Mouse (Mus musculus) hindbrain, embryonic 15.5 days (tissue): ENCODE results near the gene Mtor. TPM values are rescaled to one million over a fixed set of nuclear protein-coding genes. Genes with fewer than 3 reads are reported as not detected.

ENCODE experiments used
- ATAC-seq: fragments of 200-750 bp; cut with Nextera tagmentation; 2 replicates; pipeline ENCODE4 v1.8.0; 2017; ENCODE audit warnings: low read depth, moderate number of reproducible peaks, moderate TSS enrichment; ENCODE audit not compliant: low FRiP score
- H3K27ac ChIP-seq: fragments of 300-500 bp; sonication (generic); replicated peaks from 2 replicates; pipeline ENCODE4 v1.5.1; 2015; ENCODE audit warnings: mild to moderate bottlenecking, inconsistent platforms
- H3K27me3 ChIP-seq: fragments of 300-500 bp; sonication (generic); 2 replicates; pipeline ENCODE4 v1.6.1; 2015; ENCODE audit warnings: control low read depth, inconsistent platforms
- H3K36me3 ChIP-seq: fragments of 300-500 bp; sonication (generic); 2 replicates; pipeline ENCODE4 v1.6.1; 2015; ENCODE audit warnings: control low read depth, inconsistent platforms
- H3K4me1 ChIP-seq: fragments of 300-500 bp; sonication (generic); replicated peaks from 2 replicates; pipeline ENCODE4 v1.6.1; 2015; ENCODE audit warnings: control low read depth, inconsistent platforms
- H3K4me2 ChIP-seq: fragments of 300-500 bp; sonication (generic); 2 replicates; pipeline ENCODE4 v1.6.1; 2015; ENCODE audit warnings: moderate library complexity, mild to moderate bottlenecking, inconsistent platforms
- H3K4me3 ChIP-seq: fragments of 300-500 bp; sonication (generic); 2 replicates; pipeline ENCODE4 v1.5.1; 2015; ENCODE audit warnings: mild to moderate bottlenecking, inconsistent platforms
- H3K9ac ChIP-seq: fragments of 300-500 bp; sonication (generic); 2 replicates; pipeline ENCODE4 v1.6.1; 2015; ENCODE audit warnings: inconsistent platforms
- H3K9me3 ChIP-seq: fragments of 300-500 bp; sonication (generic); 2 replicates; pipeline ENCODE4 v1.6.1; 2016; ENCODE audit warnings: control low read depth, inconsistent platforms
- WGBS: fragments of 180-500 bp; shearing (Covaris S2); methylation state at CpG from one replicate; pipeline ENCODE4 v1.1.7; 2015; 5-methylcytosine and 5-hydroxymethylcytosine counted together
- polyA plus RNA-seq: library from polyadenylated mRNA; unstranded; fragments of >200 nt; fragmentation: Nextera tagmentation; extraction: Ambion mirVana; gene quantifications from 2 replicates; pipeline ENCODE4 v1.2.1, GENCODE M21; 2015

Mtor gene
- polyA plus RNA-seq, 1 experiment from 2014 or later = 22.7 TPM

DNA sequence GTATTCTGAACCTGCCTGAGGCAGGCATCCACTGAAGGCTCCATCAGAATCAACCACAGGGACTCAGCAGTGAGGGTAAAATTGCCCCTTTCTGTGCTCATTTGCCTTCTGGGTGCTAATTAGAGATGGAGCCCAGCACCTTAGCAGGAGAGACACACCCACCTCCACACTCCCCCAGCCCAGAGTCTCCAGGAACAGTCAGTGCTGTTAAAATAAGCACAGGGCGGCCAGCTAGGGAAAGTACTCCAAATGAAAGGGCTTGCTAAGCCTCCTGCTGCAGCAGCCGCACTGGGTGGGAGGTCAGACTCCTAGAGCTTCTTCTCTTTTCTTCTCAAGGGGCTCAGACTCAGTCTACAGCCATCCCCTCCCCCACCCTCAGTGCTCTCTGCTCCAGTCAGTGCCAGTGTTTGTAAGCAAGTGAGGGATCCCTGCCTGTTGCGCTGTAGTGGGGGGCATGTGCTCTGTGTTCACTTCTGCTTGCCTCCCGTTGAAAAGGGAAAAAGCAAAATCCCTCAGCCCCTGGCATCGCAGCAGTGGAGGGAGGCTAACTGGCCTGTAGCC lies 69.9 kb downstream of the Mtor start:
- H3K27ac ChIP-seq = peak overlapping the region; percentile 49; the same call in 1 of the 2 replicates
- H3K9me3 ChIP-seq = no peaks in the 10 kb centered on the region
- ATAC-seq = peak; percentile 57
- H3K4me2 ChIP-seq = no peak overlapping the region
- peaks cover 15% of the 10 kb centered on the region for H3K4me1 ChIP-seq
- no peak overlapping the region for H3K9ac ChIP-seq
- H3K4me3 ChIP-seq = no peak overlapping the region
- peaks cover 57% of the 10 kb centered on the region for H3K36me3 ChIP-seq
- H3K27me3 ChIP-seq = no peaks in the 10 kb centered on the region
- WGBS = 22% methylated on average over 5 of the region's 5 CpGs

DNA sequence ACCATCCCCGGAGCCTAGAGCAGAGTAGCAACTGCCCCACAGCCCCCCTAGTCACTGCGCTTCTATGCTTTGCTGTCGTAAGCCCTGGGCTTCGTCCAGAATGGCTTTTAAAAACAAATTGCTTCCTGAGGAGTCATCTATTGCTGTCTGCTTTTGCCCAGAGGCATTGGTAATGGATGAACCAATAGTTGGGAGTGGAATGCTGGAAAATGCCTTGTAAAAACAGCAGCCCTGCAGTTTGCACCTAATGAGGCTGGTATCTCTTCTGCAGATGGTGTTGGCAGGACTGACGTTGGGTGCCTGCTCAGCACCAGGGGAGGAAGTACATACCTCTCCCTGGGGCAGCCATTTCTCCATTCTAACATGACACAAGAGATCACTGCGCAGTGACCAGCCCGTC lies 75.1 kb downstream of the Mtor start:
- 77% methylated on average over 7 of the region's 7 CpGs for WGBS
- Histone ChIP-seq H3K36me3 (peaks cover 64% of the 10 kb centered on the region), H3K9me3 (no peaks in the 10 kb centered on the region), H3K4me3 (no peak overlapping the region), H3K4me2 (no peak overlapping the region), H3K27ac (peak overlapping the region; percentile 63), H3K9ac (no peak overlapping the region), H3K4me1 (peaks cover 3% of the 10 kb centered on the region; the same call in 1 of the 2 replicates), H3K27me3 (no peaks in the 10 kb centered on the region)
- no peak for ATAC-seq

DNA sequence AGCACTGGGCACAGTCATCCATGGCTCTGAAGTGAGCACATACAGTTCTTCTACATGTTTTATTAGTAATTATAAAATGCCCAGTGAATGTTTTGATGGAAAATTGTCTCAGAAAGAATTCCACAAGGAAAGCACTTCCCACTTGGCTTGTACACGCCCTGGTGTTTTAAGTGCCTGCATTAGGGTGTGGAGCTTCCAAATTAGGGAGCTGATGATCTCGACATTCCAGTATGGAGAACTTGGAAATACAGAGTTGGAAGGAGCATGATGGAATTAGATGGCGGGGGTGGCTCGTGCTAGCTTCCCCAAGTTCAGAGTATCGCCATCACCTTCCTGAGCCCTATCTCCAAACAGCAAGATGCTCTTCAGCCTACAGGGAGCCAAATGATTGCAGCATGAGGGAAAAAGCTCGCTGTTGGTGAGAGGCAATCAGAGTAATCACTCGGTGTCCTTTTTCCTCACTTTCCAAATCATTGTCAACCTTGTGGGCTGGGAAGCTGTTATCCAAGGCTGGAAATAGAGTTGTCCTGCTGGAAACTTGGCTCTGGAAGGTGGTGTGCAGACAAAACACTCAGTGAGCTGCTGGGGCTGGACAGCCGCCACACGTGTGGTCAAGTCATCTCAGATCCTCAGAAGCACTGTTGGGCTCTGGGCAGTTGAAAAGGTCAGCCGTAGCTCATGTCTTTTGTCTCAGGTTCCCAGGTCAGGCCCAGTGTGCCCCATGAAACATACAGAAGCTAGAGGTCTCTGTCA lies 78.9 kb downstream of the Mtor start:
- WGBS = 89% methylated on average over 10 of the region's 10 CpGs
- no peak for ATAC-seq
- no peak overlapping the region for H3K27ac ChIP-seq

DNA sequence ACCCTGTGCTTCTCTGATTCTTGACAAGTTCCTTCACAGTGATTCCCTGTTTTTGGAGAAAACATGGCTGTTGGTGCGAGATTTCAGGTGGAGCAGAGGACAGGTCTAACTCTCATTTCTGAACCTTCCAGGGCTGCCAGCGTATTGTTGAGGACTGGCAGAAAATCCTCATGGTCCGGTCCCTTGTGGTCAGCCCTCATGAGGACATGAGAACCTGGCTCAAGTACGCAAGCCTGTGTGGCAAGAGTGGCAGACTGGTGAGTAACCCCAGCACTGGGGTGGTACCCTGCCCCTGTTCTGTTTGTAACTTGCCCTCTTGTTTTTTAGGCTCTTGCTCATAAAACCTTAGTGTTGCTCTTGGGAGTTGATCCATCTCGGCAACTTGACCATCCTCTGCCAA lies 81.9 kb downstream of the Mtor start:
- no peak for ATAC-seq
- Histone ChIP-seq H3K27ac (no peak overlapping the region), H3K27me3 (no peaks in the 10 kb centered on the region), H3K9me3 (no peaks in the 10 kb centered on the region), H3K9ac (no peak overlapping the region), H3K36me3 (peaks cover 90% of the 10 kb centered on the region), H3K4me2 (no peak overlapping the region), H3K4me3 (no peak overlapping the region), H3K4me1 (0 out of 2 replicates have a peak, but pooled peaks cover 4% of the 10 kb centered on the region)
- WGBS = 96% methylated on average over 5 of the region's 5 CpGs

More for the DNA sequence above, 78.9 kb downstream of the Mtor start:
- Histone ChIP-seq H3K36me3 (peaks cover 74% of the 10 kb centered on the region), H3K27me3 (no peaks in the 10 kb centered on the region), H3K4me3 (no peak overlapping the region), H3K4me2 (no peak overlapping the region), H3K4me1 (no peaks in the 10 kb centered on the region), H3K9me3 (no peaks in the 10 kb centered on the region), H3K9ac (no peak overlapping the region)

DNA sequence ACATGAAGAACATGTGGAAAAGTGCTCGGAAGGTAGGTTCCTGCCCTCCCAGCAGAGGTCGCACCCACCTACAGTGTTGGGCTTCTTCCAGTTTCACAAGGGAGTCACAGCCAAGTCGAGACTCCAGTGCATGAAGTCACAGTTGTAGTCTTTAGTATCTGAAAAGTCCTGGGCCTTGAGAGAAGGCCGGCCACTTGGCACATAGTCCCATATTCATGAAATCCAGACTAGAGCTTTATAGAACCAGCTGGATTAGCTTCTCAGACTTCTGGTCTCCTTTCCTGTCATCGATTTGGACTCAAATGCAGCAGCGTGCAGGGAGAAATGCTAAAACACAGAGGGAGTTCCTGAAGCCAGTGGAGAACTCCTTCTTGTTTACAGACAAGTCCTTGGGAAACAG lies 82.4 kb downstream of the Mtor start:
- Histone ChIP-seq H3K4me3 (no peak overlapping the region), H3K36me3 (peaks cover 90% of the 10 kb centered on the region), H3K27ac (no peak overlapping the region), H3K4me2 (no peak overlapping the region), H3K9ac (no peak overlapping the region), H3K9me3 (no peaks in the 10 kb centered on the region), H3K4me1 (0 out of 2 replicates have a peak, but pooled peaks cover 4% of the 10 kb centered on the region), H3K27me3 (no peaks in the 10 kb centered on the region)
- WGBS = 91% methylated on average over 6 of the region's 6 CpGs
- ATAC-seq = no peak

DNA sequence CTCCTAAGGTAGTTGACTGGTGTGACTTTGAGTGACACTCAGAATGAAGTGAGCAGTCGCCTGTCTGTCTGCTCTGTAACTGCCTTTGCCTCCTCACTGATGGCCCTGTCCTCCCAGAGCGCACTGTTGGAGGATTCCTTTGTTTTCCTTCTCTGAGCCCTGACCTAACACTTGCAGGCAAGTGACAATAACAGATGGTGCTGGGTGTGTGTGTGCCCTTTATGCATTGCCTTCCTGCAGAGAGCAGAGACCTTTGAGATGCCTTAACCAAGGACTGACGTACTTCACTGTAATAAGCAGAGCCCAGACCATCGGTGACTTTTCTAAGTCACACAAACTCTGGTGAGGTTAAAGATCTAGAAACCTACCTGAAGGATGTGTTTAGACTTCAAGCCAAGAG lies 82.9 kb downstream of the Mtor start:
- 0 out of 2 replicates have a peak, but pooled peaks cover 4% of the 10 kb centered on the region for H3K4me1 ChIP-seq
- H3K9ac ChIP-seq = no peak overlapping the region
- ATAC-seq = no peak
- H3K4me2 ChIP-seq = no peak overlapping the region
- no peak overlapping the region for H3K4me3 ChIP-seq
- H3K27me3 ChIP-seq = no peaks in the 10 kb centered on the region
- H3K36me3 ChIP-seq = peaks cover 86% of the 10 kb centered on the region
- no peak overlapping the region for H3K27ac ChIP-seq
- H3K9me3 ChIP-seq = no peaks in the 10 kb centered on the region
- WGBS = 58% methylated on average over 4 of the region's 4 CpGs

DNA sequence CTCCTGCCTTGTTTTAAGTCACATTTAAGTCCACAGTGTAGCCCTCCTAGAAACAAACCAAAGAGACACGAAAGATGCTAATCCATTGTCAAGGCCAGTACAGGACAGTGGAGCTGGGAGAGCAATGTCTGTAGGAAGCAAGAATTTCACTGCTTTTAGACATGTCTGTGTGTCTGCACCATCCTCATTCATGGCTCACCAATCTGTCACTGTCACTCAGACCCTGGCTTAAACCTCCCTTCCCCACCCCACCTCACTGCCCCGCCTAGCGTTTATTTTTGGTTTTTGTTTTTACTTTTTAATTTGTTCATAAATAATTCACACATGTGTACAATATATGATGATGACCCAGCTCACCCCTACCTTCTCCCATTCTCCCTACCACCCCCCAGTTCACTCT lies 84.1 kb downstream of the Mtor start:
- ATAC-seq = no peak
- Histone ChIP-seq H3K9ac (no peak overlapping the region), H3K27ac (no peak overlapping the region), H3K36me3 (peaks cover 85% of the 10 kb centered on the region), H3K4me2 (no peak overlapping the region), H3K4me3 (no peak overlapping the region), H3K4me1 (0 out of 2 replicates have a peak, but pooled peaks cover 4% of the 10 kb centered on the region), H3K27me3 (no peaks in the 10 kb centered on the region), H3K9me3 (no peaks in the 10 kb centered on the region)
- 90% methylated on average over 3 of the region's 3 CpGs for WGBS

DNA sequence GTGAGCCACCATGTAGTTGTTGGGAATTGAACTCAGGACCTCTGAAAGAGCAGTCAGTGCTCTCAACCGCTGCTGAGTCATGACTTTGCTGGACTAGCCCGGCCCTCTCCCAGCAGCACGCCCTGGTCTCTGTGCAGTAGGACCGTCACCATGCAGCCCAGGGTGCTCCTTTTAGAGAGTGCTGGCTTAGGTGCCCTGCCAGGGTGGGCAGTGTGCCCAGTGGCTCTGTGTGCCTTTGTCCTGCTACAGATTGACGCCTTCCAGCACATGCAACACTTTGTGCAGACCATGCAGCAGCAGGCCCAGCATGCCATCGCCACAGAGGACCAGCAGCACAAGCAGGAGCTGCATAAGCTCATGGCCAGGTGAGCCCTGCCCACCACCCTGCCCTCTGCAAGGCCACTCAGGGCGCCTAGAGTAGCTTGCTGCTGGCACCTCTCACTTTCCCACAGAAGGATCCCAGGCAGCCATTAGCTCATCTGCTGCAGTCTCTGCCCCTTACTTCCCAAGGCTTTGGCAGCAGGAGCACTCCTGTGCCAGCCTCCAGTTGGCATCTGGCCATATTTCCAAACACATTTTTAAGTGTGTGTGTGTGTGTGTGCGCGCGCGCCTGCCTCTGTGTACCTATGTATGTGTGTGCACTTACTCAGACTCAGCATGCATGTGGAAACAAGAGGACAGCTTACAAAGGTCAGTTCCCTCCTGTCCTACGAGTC lies 85.4 kb downstream of the Mtor start:
- Histone ChIP-seq H3K27ac (peak overlapping the region; percentile 22; the same call in 1 of the 2 replicates), H3K4me3 (no peak overlapping the region), H3K4me1 (0 out of 2 replicates have a peak, but pooled peaks cover 4% of the 10 kb centered on the region), H3K27me3 (no peaks in the 10 kb centered on the region), H3K9ac (no peak overlapping the region), H3K9me3 (no peaks in the 10 kb centered on the region), H3K36me3 (peaks cover 90% of the 10 kb centered on the region), H3K4me2 (no peak overlapping the region)
- WGBS = 78% methylated on average over 12 of the region's 12 CpGs
- peak; percentile 83 for ATAC-seq

DNA sequence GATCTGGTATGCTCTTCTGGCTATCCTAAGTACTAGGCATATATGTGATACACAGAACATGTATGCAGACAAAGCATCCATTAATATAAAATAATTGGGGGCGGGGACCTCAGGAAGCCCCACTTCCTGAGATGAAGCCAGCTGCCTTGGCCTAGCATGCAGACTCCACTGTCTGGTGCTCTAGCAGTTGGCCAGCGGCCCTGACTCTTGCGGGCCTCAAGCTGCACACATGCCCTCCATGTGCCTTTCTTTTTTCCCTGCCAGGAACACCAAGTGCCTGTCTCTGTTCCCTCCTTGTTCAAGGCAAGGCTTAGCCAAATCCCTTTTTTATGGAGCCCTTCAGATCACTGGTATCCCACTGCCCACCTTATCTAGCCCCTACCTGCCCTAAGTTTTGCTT lies 87.5 kb downstream of the Mtor start:
- Histone ChIP-seq H3K36me3 (peaks cover 95% of the 10 kb centered on the region), H3K9ac (no peak overlapping the region)
- WGBS = 85% methylated on average over 3 of the region's 3 CpGs

DNA sequence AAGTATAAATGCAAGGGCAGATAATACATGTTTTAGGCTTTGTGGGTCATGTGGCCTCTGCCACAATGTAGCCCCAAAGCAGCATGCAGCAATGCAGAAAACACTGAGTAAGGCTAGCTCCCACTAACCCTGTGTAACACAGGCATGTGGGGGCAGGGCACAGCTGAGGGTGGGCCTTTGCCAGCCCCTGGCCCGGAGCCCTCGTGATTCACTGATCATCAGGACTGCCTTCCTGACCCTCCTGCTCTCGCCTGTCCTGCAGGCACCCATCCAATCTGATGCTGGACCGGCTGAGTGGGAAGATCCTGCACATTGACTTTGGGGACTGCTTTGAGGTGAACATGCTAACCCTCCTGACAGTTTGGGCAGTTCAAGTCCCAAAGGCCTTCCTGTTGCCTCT lies 100.7 kb downstream of the Mtor start:
- no peak overlapping the region for H3K27ac ChIP-seq
- ATAC-seq = no peak
- H3K4me3 ChIP-seq = no peak overlapping the region
- H3K4me2 ChIP-seq = no peak overlapping the region
- peaks cover 93% of the 10 kb centered on the region for H3K36me3 ChIP-seq
- no peaks in the 10 kb centered on the region for H3K27me3 ChIP-seq
- no peaks in the 10 kb centered on the region for H3K9me3 ChIP-seq
- 84% methylated on average over 4 of the region's 4 CpGs for WGBS
- H3K9ac ChIP-seq = no peak overlapping the region
- no peaks in the 10 kb centered on the region for H3K4me1 ChIP-seq

More for the DNA sequence above, 87.5 kb downstream of the Mtor start:
- ATAC-seq = no peak
- H3K4me1 ChIP-seq = 0 out of 2 replicates have a peak, but pooled peaks cover 4% of the 10 kb centered on the region
- no peak overlapping the region for H3K4me2 ChIP-seq
- no peaks in the 10 kb centered on the region for H3K27me3 ChIP-seq
- H3K9me3 ChIP-seq = no peaks in the 10 kb centered on the region
- H3K4me3 ChIP-seq = no peak overlapping the region
- H3K27ac ChIP-seq = no peak overlapping the region

DNA sequence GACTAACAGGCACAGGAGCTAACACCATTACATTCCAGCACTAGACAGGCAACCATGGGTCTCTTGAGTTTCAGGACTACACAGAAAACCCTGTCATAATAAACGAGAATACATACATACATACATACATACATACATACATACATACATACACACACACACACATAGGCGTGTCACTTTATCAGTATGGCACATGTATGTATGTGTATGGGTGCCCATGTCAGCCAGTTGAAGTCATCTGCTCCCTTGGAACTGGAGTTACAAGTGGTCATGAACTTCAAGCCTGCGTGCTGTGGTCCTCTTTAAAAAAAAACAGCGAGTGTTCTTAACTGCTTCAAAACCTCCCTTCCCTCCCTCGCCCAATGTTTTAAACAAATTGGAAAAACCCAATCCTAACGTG lies 109.4 kb downstream of the Mtor start:
- H3K27me3 ChIP-seq = no peaks in the 10 kb centered on the region
- peak overlapping the region; percentile 98 for H3K27ac ChIP-seq
- H3K9ac ChIP-seq = peak overlapping the region; percentile 90
- no peaks in the 10 kb centered on the region for H3K9me3 ChIP-seq
- peak overlapping the region; percentile 56 for H3K4me2 ChIP-seq
- peaks cover 66% of the 10 kb centered on the region for H3K36me3 ChIP-seq
- WGBS = 31% methylated on average over 6 of the region's 6 CpGs
- peaks cover 13% of the 10 kb centered on the region for H3K4me1 ChIP-seq
- peak overlapping the region; percentile 76 for H3K4me3 ChIP-seq
- peak; percentile 28; the same call in 1 of the 2 replicates for ATAC-seq
